In genomic region chr1:138681970-138682369, GRCm38 (mm10) we compare ENCODE assay signal across 20 mouse cellular contexts.
"Had no signal": no experiment of that assay in that cellular context is flagged by ENCODE, and none has a peak within 500 bp of the region (broad histone marks: within the 10 kb centered on the region; RNA-seq: fewer than 3 reads in every experiment).

No protein-coding gene starts in this region.

- H3K27ac ChIP-seq: limb, embryonic 12.5 days; limb, embryonic 15.5 days; liver, embryonic 14.5 days; midbrain, embryonic 12.5 days; midbrain, embryonic 15.5 days; neural tube, embryonic 13.5 days; stomach, embryonic 15.5 days had no signal

- H3K36me3 ChIP-seq: limb, embryonic 12.5 days; limb, embryonic 15.5 days; midbrain, embryonic 12.5 days; midbrain, embryonic 15.5 days; neural tube, embryonic 13.5 days; stomach, embryonic 15.5 days had no signal

- H3K4me2 ChIP-seq: limb, embryonic 12.5 days; limb, embryonic 15.5 days; liver, embryonic 11.5 days; lung, embryonic 14.5 days; midbrain, embryonic 12.5 days; midbrain, embryonic 15.5 days; neural tube, embryonic 13.5 days; stomach, embryonic 15.5 days had no signal

- DNase-seq: kidney, adult 18-20 months; kidney, postnatal 10 days; kidney, postnatal 4 days; left cerebral cortex, postnatal 4 days; liver, postnatal 0 days; lung, embryonic 14.5 days; lung, postnatal 36 days; retina, postnatal 1 day; right cerebral cortex, postnatal 25 days; spleen, adult 18-20 months; thymus, postnatal 36 days had no signal

- H3K4me3 ChIP-seq: limb, embryonic 12.5 days; limb, embryonic 15.5 days; midbrain, embryonic 12.5 days; midbrain, embryonic 15.5 days; neural tube, embryonic 13.5 days; stomach, embryonic 15.5 days had no signal

- ATAC-seq: liver, postnatal 0 days; lung, postnatal 0 days; midbrain, embryonic 15.5 days had no signal

- H3K9ac ChIP-seq: limb, embryonic 12.5 days; limb, embryonic 15.5 days; liver, embryonic 14.5 days; liver, postnatal 0 days; lung, embryonic 14.5 days; midbrain, embryonic 12.5 days; midbrain, embryonic 15.5 days; neural tube, embryonic 13.5 days; stomach, embryonic 15.5 days had no signal

- H3K9me3 ChIP-seq: limb, embryonic 12.5 days; limb, embryonic 15.5 days; midbrain, embryonic 12.5 days; midbrain, embryonic 15.5 days; neural tube, embryonic 13.5 days; stomach, embryonic 15.5 days had no signal

- H3K27me3 ChIP-seq: limb, embryonic 12.5 days; limb, embryonic 15.5 days; midbrain, embryonic 12.5 days; midbrain, embryonic 15.5 days; neural tube, embryonic 13.5 days; stomach, embryonic 15.5 days had no signal

- H3K4me1 ChIP-seq: limb, embryonic 15.5 days; midbrain, embryonic 12.5 days; midbrain, embryonic 15.5 days; neural tube, embryonic 13.5 days; stomach, embryonic 15.5 days had no signal
